Mouse (Mus musculus): ENCODE results near the gene Palm2. TPM values are rescaled to one million over a fixed set of nuclear protein-coding genes. Genes with fewer than 3 reads are reported as not detected.

Palm2 gene
- total and polyA plus RNA-seq, 3 experiments: not detected

- no peaks in the 10 kb centered on the region for H3K27me3 ChIP-seq (ENCODE audit: control insufficient read depth in 1 of 2, insufficient read depth in 2 of 2, low read length in 2 of 2)
- H3K4me3 ChIP-seq (ENCODE audit: control insufficient read depth in 1 of 2, insufficient read depth in 1 of 2, low read depth in 2 of 2, low read length in 2 of 2): no peak overlapping the region
- no peaks in the 10 kb centered on the region for H3K79me2 ChIP-seq (ENCODE audit: control insufficient read depth, insufficient read depth, low read length, poor library complexity)
- no peak overlapping the region for H3K9ac ChIP-seq (ENCODE audit: control insufficient read depth, low read depth, low read length, poor library complexity, severe bottlenecking)
- no peaks in the 10 kb centered on the region for H3K36me3 ChIP-seq (ENCODE audit: control insufficient read depth in 1 of 2, insufficient read depth in 2 of 2, low read length in 2 of 2)
- TF ChIP-seq POLR2AphosphoS2 (IDR thresholded peaks at IDR 0.05; ENCODE audit: low read length) (no peak), NELFE (IDR thresholded peaks at IDR 0.05; ENCODE audit: low read depth, low read length) (no peak), BHLHE40 (IDR thresholded peaks at IDR 0.05; ENCODE audit: borderline replicate concordance, low read depth, low read length) (no peak), SMC3 (IDR thresholded peaks at IDR 0.05; ENCODE audit: low read depth, low read length) (no peak), TBP (IDR thresholded peaks at IDR 0.05; ENCODE audit: low read depth, low read length) (no peak)
- DNase-seq (ENCODE audit: low read depth, low spot score): no peak
- no peaks in the 10 kb centered on the region for H3K4me1 ChIP-seq (ENCODE audit: control insufficient read depth in 1 of 2, insufficient read depth in 2 of 2, low read length in 2 of 2)
- H3K27ac ChIP-seq (ENCODE audit: control insufficient read depth, low read depth, low read length): no peak overlapping the region
- no peaks in the 10 kb centered on the region for H3K9me3 ChIP-seq (replicated peaks; ENCODE audit: insufficient read depth, low read length)
These were observed 158.7 kb downstream of the Palm2 start for GRCm38 (mm10) chr4:57592751-57593150.

GRCm38 (mm10) chr4:57599946-57600345, 165.9 kb downstream of the Palm2 start:
- Histone ChIP-seq H3K36me3 (ENCODE audit: control insufficient read depth in 1 of 2, insufficient read depth in 2 of 2, low read length in 2 of 2) (no peaks in the 10 kb centered on the region), H3K9me3 (replicated peaks; ENCODE audit: insufficient read depth, low read length) (no peaks in the 10 kb centered on the region), H3K27me3 (ENCODE audit: control insufficient read depth in 1 of 2, insufficient read depth in 2 of 2, low read length in 2 of 2) (no peaks in the 10 kb centered on the region), H3K79me2 (ENCODE audit: control insufficient read depth, insufficient read depth, low read length, poor library complexity) (no peaks in the 10 kb centered on the region), H3K4me1 (ENCODE audit: control insufficient read depth in 1 of 2, insufficient read depth in 2 of 2, low read length in 2 of 2) (no peaks in the 10 kb centered on the region), H3K27ac (ENCODE audit: control insufficient read depth, low read depth, low read length) (no peak overlapping the region), H3K4me3 (ENCODE audit: control insufficient read depth in 1 of 2, insufficient read depth in 1 of 2, low read depth in 2 of 2, low read length in 2 of 2) (no peak overlapping the region), H3K9ac (ENCODE audit: control insufficient read depth, low read depth, low read length, poor library complexity, severe bottlenecking) (no peak overlapping the region)
- TF ChIP-seq NELFE (IDR thresholded peaks at IDR 0.05; ENCODE audit: low read depth, low read length): no peak
- no peak for TF ChIP-seq CHD2 (IDR thresholded peaks at IDR 0.05; ENCODE audit: low read length)
- TF ChIP-seq NRF1 (IDR thresholded peaks at IDR 0.05; ENCODE audit: insufficient read depth, low read depth, low read length, poor library complexity, severe bottlenecking): no peak
- no peak for TF ChIP-seq MAX (IDR thresholded peaks at IDR 0.05; ENCODE audit: low read length)
- no peak for TF ChIP-seq ZNF384 (IDR thresholded peaks at IDR 0.05; ENCODE audit: low read depth, low read length)
- no peak for TF ChIP-seq MEF2A (IDR thresholded peaks at IDR 0.05; ENCODE audit: extremely low read depth, insufficient replicate concordance, low read depth, low read length, poor library complexity, severe bottlenecking)
- TF ChIP-seq E2F4 (IDR thresholded peaks at IDR 0.05; ENCODE audit: borderline replicate concordance, low read depth, low read length): no peak
- TF ChIP-seq SMC3 (IDR thresholded peaks at IDR 0.05; ENCODE audit: low read depth, low read length): no peak
- no peak for TF ChIP-seq MYB (IDR thresholded peaks at IDR 0.05; ENCODE audit: low read depth, low read length)
- TF ChIP-seq HCFC1 (IDR thresholded peaks at IDR 0.05; ENCODE audit: low read depth, low read length): no peak
- TF ChIP-seq KAT2A (conservative IDR thresholded peaks at IDR 0.05; ENCODE audit: low read depth, low read length): no peak
- TF ChIP-seq ZKSCAN1 (IDR thresholded peaks at IDR 0.05; ENCODE audit: low read depth, low read length): no peak
- TF ChIP-seq MXI1 (IDR thresholded peaks at IDR 0.05; ENCODE audit: low read depth, low read length): no peak
- TF ChIP-seq GATA1 (IDR thresholded peaks at IDR 0.05; ENCODE audit: low read depth, low read length): no peak
- TF ChIP-seq CHD1 (IDR thresholded peaks at IDR 0.05; ENCODE audit: low read depth, low read length): no peak
- no peak for DNase-seq (ENCODE audit: low read depth, low spot score)

Data from MEL (cell line).